Mouse (Mus musculus): ENCODE data around the gene Astn1. TPM values are rescaled to one million over a fixed set of nuclear protein-coding genes. Genes with fewer than 3 reads are reported as not detected.

Astn1 gene
- total and polyA plus RNA-seq, 2 experiments from 2014 or later: 0.10 to 0.95 TPM

DNA sequence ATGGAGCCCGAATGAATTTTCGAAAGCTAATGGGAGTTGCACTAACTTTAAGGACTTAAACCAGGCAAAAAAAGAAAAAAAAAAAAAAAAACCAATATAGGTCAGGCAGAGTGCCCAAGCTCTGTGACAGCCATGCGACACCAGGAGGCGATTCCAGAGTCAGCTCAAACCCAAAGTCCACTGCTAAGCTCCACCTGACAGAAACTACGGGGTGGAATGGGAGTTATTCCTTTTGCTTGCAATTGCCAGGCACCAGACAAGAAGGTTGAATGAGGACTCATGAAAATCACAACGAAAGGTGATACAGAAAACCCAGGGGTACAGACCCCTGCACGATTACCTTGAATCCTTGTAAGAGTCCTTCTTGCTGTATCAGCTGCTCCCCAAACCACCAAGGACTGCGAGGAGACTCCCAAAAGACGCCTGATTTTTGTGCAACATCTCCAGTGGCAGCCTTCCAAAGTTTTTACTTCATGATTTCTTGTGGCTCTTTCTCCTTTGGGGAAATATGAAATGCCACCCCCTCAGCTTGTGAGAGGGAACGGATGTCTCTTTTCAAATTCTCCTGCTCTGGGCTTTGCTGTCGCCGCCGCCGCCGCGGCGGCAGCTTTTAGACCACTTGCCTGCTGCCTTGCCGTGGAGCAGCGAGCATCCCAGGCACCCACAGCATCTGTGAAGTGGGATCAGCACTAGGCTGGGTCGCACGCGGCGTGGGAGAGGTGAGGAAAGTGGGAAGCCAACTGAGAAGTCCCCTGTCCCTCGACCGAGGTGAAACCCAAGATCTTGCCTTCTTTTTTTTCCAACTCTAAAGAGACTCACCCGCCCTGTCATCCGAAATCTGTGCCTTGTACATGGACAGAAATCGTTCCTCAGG is 6.7 kb upstream of the Astn1 start:
- TF ChIP-seq CTCF (IDR thresholded peaks at IDR 0.05; ENCODE audit: low read depth): no peak
- TF ChIP-seq EP300 (IDR thresholded peaks at IDR 0.05; ENCODE audit: low read depth): no peak
- H3K9me3 ChIP-seq (replicated peaks; ENCODE audit: control insufficient read depth, low read length): no peaks in the 10 kb centered on the region
- DNase-seq (ENCODE audit: low spot score) (no peak), ATAC-seq (ENCODE audit: insufficient read depth, low read depth) (no peak)
- H3K4me3 ChIP-seq (ENCODE audit: low read depth, low read length): peak overlapping the region; percentile 53
- WGBS: 14% methylated on average over 28 of the region's 28 CpGs
- 0 out of 2 replicates have a peak overlapping the region, but pooled peaks have one; percentile 35 for H3K9ac ChIP-seq (replicated peaks; ENCODE audit: low read depth, low read length)
- H3K36me3 ChIP-seq (replicated peaks; ENCODE audit: control insufficient read depth, insufficient read depth, low read length): no peaks in the 10 kb centered on the region
- H3K4me1 ChIP-seq (ENCODE audit: control insufficient read depth, insufficient read depth): no peaks in the 10 kb centered on the region
- peaks cover 41% of the 10 kb centered on the region for H3K27me3 ChIP-seq (ENCODE audit: control insufficient read depth, insufficient read depth, low read length)
- no peak overlapping the region for H3K27ac ChIP-seq (ENCODE audit: low read depth)
- peak overlapping the region; percentile 76 for H3K4me2 ChIP-seq (ENCODE audit: low read depth, low read length)

DNA sequence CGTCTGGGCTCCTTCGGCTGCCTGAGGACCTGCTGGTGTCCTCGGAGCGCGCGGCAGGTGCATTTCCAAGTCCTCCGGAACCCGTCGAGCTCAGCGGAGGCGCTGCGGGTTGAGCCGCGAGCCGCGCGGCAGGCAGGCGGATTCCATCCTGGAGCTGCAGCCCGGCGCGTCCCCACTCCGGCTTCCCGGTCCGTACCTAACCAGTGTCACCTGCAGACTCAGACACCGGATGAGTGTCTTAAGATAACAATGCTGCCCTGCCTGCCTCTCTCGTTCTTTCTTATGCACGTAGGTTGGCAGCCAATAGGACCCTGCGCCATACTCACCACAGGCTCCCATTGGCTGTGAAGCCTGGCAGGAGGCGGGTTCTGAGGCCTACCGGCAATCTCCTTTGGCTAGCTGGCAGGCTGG is 6.0 kb upstream of the Astn1 start, which contains the start of gene Brinp2:
Gene Brinp2, minus strand, starts transcription at position 276 of the 411 bp plus-strand sequence.
- H3K9me3 ChIP-seq (replicated peaks; ENCODE audit: control insufficient read depth, low read length): no peaks in the 10 kb centered on the region
- no peak within 1 kb of the TSS for H3K27ac ChIP-seq (ENCODE audit: low read depth)
- peak; percentile 82; the same call in 1 of the 2 replicates for ATAC-seq (ENCODE audit: insufficient read depth, low read depth)
- TF ChIP-seq CTCF (IDR thresholded peaks at IDR 0.05; ENCODE audit: low read depth) (no peak), EP300 (IDR thresholded peaks at IDR 0.05; ENCODE audit: low read depth) (no peak)
- H3K4me2 ChIP-seq (ENCODE audit: low read depth, low read length): peak within 1 kb of the TSS; percentile 76
- no peaks in the 10 kb centered on the region for H3K36me3 ChIP-seq (replicated peaks; ENCODE audit: control insufficient read depth, insufficient read depth, low read length)
- H3K4me3 ChIP-seq (ENCODE audit: low read depth, low read length): peak within 1 kb of the TSS; percentile 53
- H3K9ac ChIP-seq (replicated peaks; ENCODE audit: low read depth, low read length): 0 out of 2 replicates have a peak within 1 kb of the TSS, but pooled peaks have one; percentile 35
- DNase-seq (ENCODE audit: low spot score): peak; percentile 23
- peaks cover 45% of the 10 kb centered on the region for H3K27me3 ChIP-seq (ENCODE audit: control insufficient read depth, insufficient read depth, low read length)
- 0% methylated on average over 30 of the region's 30 CpGs for WGBS
- H3K4me1 ChIP-seq (ENCODE audit: control insufficient read depth, insufficient read depth): no peaks in the 10 kb centered on the region

DNA sequence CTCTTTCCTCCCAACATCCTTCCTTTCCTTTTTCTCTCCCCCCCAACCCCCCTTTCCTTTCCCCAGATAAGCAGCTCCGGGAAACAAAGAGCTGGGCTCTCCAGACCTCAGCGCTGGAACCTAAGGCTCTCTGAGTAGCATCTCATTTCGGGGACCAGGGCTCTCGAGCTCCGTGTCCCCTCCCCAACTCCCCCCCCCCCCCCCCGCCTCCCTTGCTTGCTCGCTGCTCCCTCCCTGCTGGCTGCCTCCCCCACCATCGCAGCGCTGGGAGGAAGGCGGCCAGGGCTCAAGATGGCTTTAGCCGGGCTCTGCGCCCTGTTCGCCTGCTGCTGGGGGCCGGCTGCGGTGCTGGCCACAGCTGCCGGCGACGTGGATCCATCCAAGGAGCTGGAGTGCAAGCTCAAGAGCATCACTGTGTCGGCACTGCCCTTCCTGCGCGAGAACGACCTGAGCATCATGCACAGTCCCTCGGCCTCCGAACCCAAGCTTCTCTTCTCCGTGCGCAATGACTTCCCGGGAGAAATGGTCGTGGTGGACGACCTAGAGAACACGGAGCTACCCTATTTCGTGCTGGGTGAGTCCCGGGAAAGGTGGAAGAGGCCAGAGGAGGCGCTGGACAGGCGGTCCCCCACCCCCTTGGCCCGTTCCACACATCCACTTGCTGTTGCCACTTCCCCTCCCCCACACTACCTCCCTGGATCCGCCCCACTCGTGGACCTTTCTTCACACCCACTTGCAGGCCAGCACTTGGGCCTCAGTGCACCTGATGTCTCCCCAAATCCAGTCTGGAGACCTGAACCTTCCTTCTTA is 424 bp downstream of the Astn1 start:
- Histone ChIP-seq H3K27ac (ENCODE audit: low read depth) (no peak overlapping the region), H3K9ac (replicated peaks; ENCODE audit: low read depth, low read length) (no peak overlapping the region)

DNA sequence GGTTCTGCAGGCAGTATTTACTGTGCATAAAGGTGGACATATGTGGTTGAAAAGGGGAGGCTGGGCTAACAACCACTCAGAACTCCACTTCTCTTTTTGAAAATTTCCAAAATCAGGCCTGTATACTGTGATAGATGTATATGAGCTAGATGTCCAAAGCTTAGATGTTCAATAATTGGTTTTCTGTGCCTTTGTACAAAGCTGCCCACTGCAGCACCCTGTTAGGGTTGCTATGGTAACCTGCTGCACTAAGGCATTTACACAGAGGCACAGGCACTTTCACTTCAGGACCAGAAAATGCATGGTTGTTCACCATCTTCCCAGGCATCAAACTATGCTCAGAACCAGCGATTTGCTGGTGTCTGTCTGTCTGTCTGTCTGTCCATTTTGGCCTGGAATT is 2.4 kb downstream of the Astn1 start:
- Histone ChIP-seq H3K9ac (replicated peaks; ENCODE audit: low read depth, low read length) (no peak overlapping the region), H3K36me3 (replicated peaks; ENCODE audit: control insufficient read depth, insufficient read depth, low read length) (no peaks in the 10 kb centered on the region), H3K4me1 (ENCODE audit: control insufficient read depth, insufficient read depth) (no peaks in the 10 kb centered on the region), H3K27me3 (ENCODE audit: control insufficient read depth, insufficient read depth, low read length) (peaks cover 21% of the 10 kb centered on the region), H3K4me3 (ENCODE audit: low read depth, low read length) (no peak overlapping the region), H3K27ac (ENCODE audit: low read depth) (no peak overlapping the region), H3K4me2 (ENCODE audit: low read depth, low read length) (no peak overlapping the region), H3K9me3 (replicated peaks; ENCODE audit: control insufficient read depth, low read length) (no peaks in the 10 kb centered on the region)
- DNase-seq (ENCODE audit: low spot score): no peak
- WGBS: 64% methylated on average over 1 of the region's 1 CpGs
- TF ChIP-seq EP300 (IDR thresholded peaks at IDR 0.05; ENCODE audit: low read depth) (no peak), CTCF (IDR thresholded peaks at IDR 0.05; ENCODE audit: low read depth) (no peak)
- no peak for ATAC-seq (ENCODE audit: insufficient read depth, low read depth)

More for the DNA sequence above, 424 bp downstream of the Astn1 start:
- ATAC-seq (ENCODE audit: insufficient read depth, low read depth): no peak
- WGBS: under 1% methylated on average over 35 of the region's 37 CpGs
- peak overlapping the region; percentile 28 for H3K4me3 ChIP-seq (ENCODE audit: low read depth, low read length)
- peaks cover 29% of the 10 kb centered on the region for H3K27me3 ChIP-seq (ENCODE audit: control insufficient read depth, insufficient read depth, low read length)
- peak overlapping the region; percentile 47 for H3K4me2 ChIP-seq (ENCODE audit: low read depth, low read length)
- no peak for DNase-seq (ENCODE audit: low spot score)
- TF ChIP-seq CTCF (IDR thresholded peaks at IDR 0.05; ENCODE audit: low read depth) (no peak), EP300 (IDR thresholded peaks at IDR 0.05; ENCODE audit: low read depth) (no peak)
- H3K36me3 ChIP-seq (replicated peaks; ENCODE audit: control insufficient read depth, insufficient read depth, low read length): no peaks in the 10 kb centered on the region
- H3K9me3 ChIP-seq (replicated peaks; ENCODE audit: control insufficient read depth, low read length): no peaks in the 10 kb centered on the region
- no peaks in the 10 kb centered on the region for H3K4me1 ChIP-seq (ENCODE audit: control insufficient read depth, insufficient read depth)

DNA sequence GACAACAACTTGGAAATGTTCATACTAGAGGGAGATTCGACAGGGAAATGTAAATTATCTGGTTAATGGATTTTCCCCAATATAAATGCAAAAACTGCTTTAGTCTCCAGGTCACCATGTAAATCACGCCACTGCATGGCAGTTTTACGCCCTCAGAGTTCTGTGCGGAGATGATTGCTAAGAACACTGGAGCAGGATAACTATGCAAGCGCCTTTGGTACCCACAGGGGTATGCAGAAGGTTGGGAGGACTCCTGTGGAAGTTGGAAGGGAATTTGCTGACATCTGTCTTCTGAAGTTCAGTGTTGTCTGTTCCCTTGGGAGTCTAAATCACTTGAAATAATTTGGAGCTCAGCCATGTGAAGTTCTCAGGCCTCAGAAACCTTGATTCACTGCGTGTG is 20.2 kb downstream of the Astn1 start:
- H3K9me3 ChIP-seq (replicated peaks; ENCODE audit: control insufficient read depth, low read length): no peaks in the 10 kb centered on the region
- 74% methylated on average over 6 of the region's 6 CpGs for WGBS
- H3K4me2 ChIP-seq (ENCODE audit: low read depth, low read length): no peak overlapping the region
- no peaks in the 10 kb centered on the region for H3K36me3 ChIP-seq (replicated peaks; ENCODE audit: control insufficient read depth, insufficient read depth, low read length)
- TF ChIP-seq EP300 (IDR thresholded peaks at IDR 0.05; ENCODE audit: low read depth) (no peak), CTCF (IDR thresholded peaks at IDR 0.05; ENCODE audit: low read depth) (no peak)
- no peaks in the 10 kb centered on the region for H3K4me1 ChIP-seq (ENCODE audit: control insufficient read depth, insufficient read depth)
- ATAC-seq (ENCODE audit: insufficient read depth, low read depth) (no peak), DNase-seq (ENCODE audit: low spot score) (no peak)
- H3K9ac ChIP-seq (replicated peaks; ENCODE audit: low read depth, low read length): no peak overlapping the region
- no peak overlapping the region for H3K4me3 ChIP-seq (ENCODE audit: low read depth, low read length)
- no peaks in the 10 kb centered on the region for H3K27me3 ChIP-seq (ENCODE audit: control insufficient read depth, insufficient read depth, low read length)
- no peak overlapping the region for H3K27ac ChIP-seq (ENCODE audit: low read depth)
